Mouse (Mus musculus) myocyte (in vitro differentiated cells): ENCODE results near the gene Cxcl1. TPM values are rescaled to one million over a fixed set of nuclear protein-coding genes. Genes with fewer than 3 reads are reported as not detected.

Experiments used
- H3K27me3 ChIP-seq: one replicate; pipeline ENCODE4 v1.6.1; 2011; ENCODE audit not compliant: control insufficient read depth, insufficient read depth, insufficient read length
- H3K36me3 ChIP-seq: one replicate; pipeline ENCODE4 v1.6.1; 2011; ENCODE audit not compliant: control insufficient read depth, insufficient read depth
- H3K4me2 ChIP-seq: one replicate; pipeline ENCODE4 v1.6.1; 2011; ENCODE audit warnings: low read depth, control low read depth
- H3K4me3 ChIP-seq: one replicate; pipeline ENCODE4 v1.5.1; 2011; ENCODE audit warnings: mild to moderate bottlenecking, control low read depth, moderate library complexity
- H3K79me2 ChIP-seq: one replicate; pipeline ENCODE4 v1.6.1; 2011; ENCODE audit not compliant: control insufficient read depth, insufficient read depth
- H3ac ChIP-seq: one replicate; pipeline ENCODE4 v1.6.1; 2011; ENCODE audit not compliant: control insufficient read depth, insufficient read length
- CEBPB ChIP-seq: IDR thresholded peaks from 2 replicates; pipeline ENCODE4 v1.6.1; 2011; ENCODE audit warnings: mild to moderate bottlenecking, moderate library complexity; ENCODE audit not compliant: poor library complexity, insufficient read depth, severe bottlenecking
- E2F4 ChIP-seq: IDR thresholded peaks from one replicate; pipeline ENCODE4 v1.6.1; 2011; ENCODE audit warnings: mild to moderate bottlenecking, control low read depth, moderate library complexity; ENCODE audit not compliant: insufficient read depth
- MAX ChIP-seq: IDR thresholded peaks from one replicate; pipeline ENCODE4 v1.6.1; 2011; ENCODE audit warnings: low read depth, mild to moderate bottlenecking, control low read depth
- MYOD1 ChIP-seq, 3 experiments: IDR thresholded peaks; one replicate each; pipeline ENCODE4 v1.6.1; 2011; ENCODE audit warnings: control low read depth in 2 of 3, low read depth in 2 of 3, mild to moderate bottlenecking in 2 of 3, moderate library complexity in 1 of 3; ENCODE audit not compliant: insufficient read length in 2 of 3, control insufficient read depth in 1 of 3
- MYOG ChIP-seq, 3 experiments: IDR thresholded peaks; one replicate each; pipeline ENCODE4 v1.6.1; 2011; ENCODE audit warnings: control low read depth in 2 of 3, low read depth in 2 of 3, mild to moderate bottlenecking in 2 of 3; ENCODE audit not compliant: insufficient read length in 2 of 3, control insufficient read depth in 1 of 3, insufficient read depth in 1 of 3
- POLR2A ChIP-seq: IDR thresholded peaks from one replicate; pipeline ENCODE4 v1.6.1; 2011; ENCODE audit warnings: low read depth, mild to moderate bottlenecking, control low read depth, moderate library complexity; ENCODE audit not compliant: insufficient read length
- POLR2AphosphoS2 ChIP-seq: IDR thresholded peaks from one replicate; pipeline ENCODE4 v1.6.1; 2011; ENCODE audit warnings: low read depth, control low read depth; ENCODE audit not compliant: insufficient read length
- REST ChIP-seq: IDR thresholded peaks from one replicate; pipeline ENCODE4 v1.6.1; 2011; ENCODE audit warnings: mild to moderate bottlenecking, control low read depth, moderate library complexity; ENCODE audit not compliant: insufficient read depth, insufficient read length
- SRF ChIP-seq: IDR thresholded peaks from one replicate; pipeline ENCODE4 v1.6.1; 2011; ENCODE audit warnings: low read depth; ENCODE audit not compliant: control insufficient read depth, insufficient read length
- TCF12 ChIP-seq: IDR thresholded peaks from one replicate; pipeline ENCODE4 v1.6.1; 2011; ENCODE audit warnings: mild to moderate bottlenecking, control low read depth; ENCODE audit not compliant: poor library complexity, insufficient read depth, severe bottlenecking
- TCF3 ChIP-seq: IDR thresholded peaks from one replicate; pipeline ENCODE4 v1.6.1; 2011; ENCODE audit warnings: low read depth, control low read depth; ENCODE audit not compliant: insufficient read length
- USF1 ChIP-seq: IDR thresholded peaks from one replicate; pipeline ENCODE4 v1.6.1; 2011; ENCODE audit warnings: low read depth, mild to moderate bottlenecking, control low read depth, moderate library complexity
- polyA plus RNA-seq: library from polyadenylated mRNA; unstranded; fragments of >200 nt; fragmentation: generic; extraction: Trizol; gene quantifications from one replicate; pipeline ENCODE4 v1.2.1, GENCODE M21; 2012; ENCODE audit warnings: missing spikeins

Gene Cxcl1
- polyA plus RNA-seq, 1 experiment: 0.90 TPM

DNA sequence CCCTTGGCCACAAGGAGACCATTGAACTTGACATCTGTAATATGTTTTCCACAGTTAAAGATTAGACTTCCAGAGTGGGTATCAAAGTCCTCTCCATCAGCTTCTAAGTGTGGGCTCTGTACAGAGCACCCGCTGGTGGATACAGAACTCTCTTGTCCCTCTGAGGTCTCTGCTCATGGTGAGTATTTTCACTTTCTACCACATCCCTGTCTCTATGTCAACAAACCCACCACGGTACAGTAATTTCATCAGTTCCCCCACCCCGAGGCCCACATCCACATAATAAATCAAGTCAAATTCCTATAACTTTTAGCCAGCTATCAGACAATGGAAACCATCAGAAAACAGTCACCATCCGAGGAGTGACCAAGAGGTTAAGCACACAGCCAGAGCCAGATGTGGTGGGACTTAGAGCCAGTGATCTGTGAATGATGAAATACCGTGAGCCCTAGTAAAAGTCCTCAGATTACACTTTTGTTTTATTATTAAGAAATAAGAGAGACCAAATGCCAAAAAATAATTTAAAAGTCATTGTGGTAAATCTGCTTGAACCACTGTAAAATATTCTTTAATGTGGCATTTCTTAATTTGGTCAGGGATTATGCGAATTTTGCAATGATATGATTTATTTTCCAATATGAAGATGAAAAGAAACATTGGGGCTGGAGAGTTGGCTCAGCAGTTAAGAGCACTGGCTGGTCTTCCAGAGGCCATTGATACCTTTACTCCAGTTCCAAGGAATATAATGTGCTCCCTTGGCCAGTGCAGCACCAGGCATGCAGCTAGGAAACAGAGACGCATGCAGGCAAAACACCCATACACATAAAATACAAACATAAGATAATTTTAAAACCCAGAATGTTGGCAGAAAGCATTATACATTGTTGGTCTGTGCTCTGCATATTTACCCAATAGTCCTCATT, 35.5 kb upstream of the Cxcl1 start:
- H3K79me2 ChIP-seq: no peaks in the 10 kb centered on the region
- H3K4me2 ChIP-seq: no peak overlapping the region
- H3K4me3 ChIP-seq: no peak overlapping the region
- no peak overlapping the region for H3ac ChIP-seq
- no peaks in the 10 kb centered on the region for H3K36me3 ChIP-seq
- H3K27me3 ChIP-seq: no peaks in the 10 kb centered on the region
- TF ChIP-seq MYOG (IDR thresholded peaks at IDR 0.05; ENCODE audit: control insufficient read depth in 1 of 3, insufficient read depth in 1 of 3, insufficient read length in 2 of 3, low read depth in 2 of 3) (no peak), USF1 (no peak), SRF (no peak), REST (no peak), CEBPB (no peak), MAX (no peak), E2F4 (no peak), POLR2AphosphoS2 (no peak), TCF12 (no peak), TCF3 (no peak), MYOD1 (IDR thresholded peaks at IDR 0.05; ENCODE audit: control insufficient read depth in 1 of 3, insufficient read length in 2 of 3, low read depth in 2 of 3) (no peak), POLR2A (no peak)

DNA sequence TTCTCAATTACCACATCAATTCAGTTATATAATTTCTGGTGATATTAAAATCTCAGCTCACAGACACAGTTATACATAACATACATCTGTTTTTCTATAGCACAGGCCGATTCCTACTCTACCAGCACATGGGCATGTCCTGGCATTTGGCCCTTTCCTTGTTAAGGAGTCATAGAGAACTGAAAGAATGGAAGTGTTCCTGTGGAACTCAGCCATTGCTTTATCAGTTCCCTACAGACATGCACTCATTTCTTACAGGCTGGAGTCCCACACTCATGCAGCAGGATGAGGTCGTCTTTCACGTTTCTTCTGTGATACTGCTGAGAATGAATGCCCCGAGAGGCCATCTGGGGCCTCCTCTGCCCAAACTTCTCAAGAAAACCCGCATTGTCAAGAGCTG, 33.6 kb upstream of the Cxcl1 start:
- H3K4me2 ChIP-seq: no peak overlapping the region
- H3K79me2 ChIP-seq: no peaks in the 10 kb centered on the region
- H3ac ChIP-seq: no peak overlapping the region
- H3K4me3 ChIP-seq: no peak overlapping the region
- no peak for TF ChIP-seq SRF
- TF ChIP-seq MAX: no peak
- no peak for TF ChIP-seq MYOD1 (IDR thresholded peaks at IDR 0.05; ENCODE audit: control insufficient read depth in 1 of 3, insufficient read length in 2 of 3, low read depth in 2 of 3)
- no peak for TF ChIP-seq MYOG (IDR thresholded peaks at IDR 0.05; ENCODE audit: control insufficient read depth in 1 of 3, insufficient read depth in 1 of 3, insufficient read length in 2 of 3, low read depth in 2 of 3)
- no peak for TF ChIP-seq TCF3
- TF ChIP-seq E2F4: no peak
- no peak for TF ChIP-seq POLR2A
- no peak for TF ChIP-seq CEBPB
- TF ChIP-seq POLR2AphosphoS2: no peak
- TF ChIP-seq REST: no peak
- TF ChIP-seq USF1: no peak
- TF ChIP-seq TCF12: no peak
- H3K27me3 ChIP-seq: no peaks in the 10 kb centered on the region
- H3K36me3 ChIP-seq: no peaks in the 10 kb centered on the region

DNA sequence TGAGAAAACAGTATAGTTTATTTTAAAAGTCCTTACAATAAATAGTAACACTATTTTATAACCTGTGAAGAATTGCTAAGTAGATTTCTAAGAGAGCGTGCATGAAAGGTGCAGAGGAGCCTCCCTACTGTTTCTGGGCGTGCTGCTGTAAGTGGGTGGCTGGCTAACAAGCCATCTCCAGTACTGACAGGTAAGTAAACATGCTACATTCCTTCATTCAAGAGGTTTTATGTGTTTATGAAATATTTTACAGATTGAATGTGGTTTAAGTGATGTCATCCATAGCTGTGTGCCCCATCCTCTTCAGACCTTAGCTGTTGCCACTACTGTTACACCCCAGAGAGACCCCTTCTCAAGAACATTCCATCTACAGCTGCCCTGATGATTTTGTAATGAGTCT, 32.6 kb upstream of the Cxcl1 start:
- TF ChIP-seq POLR2AphosphoS2 (no peak), CEBPB (no peak), REST (no peak), TCF3 (no peak), MYOG (IDR thresholded peaks at IDR 0.05; ENCODE audit: control insufficient read depth in 1 of 3, insufficient read depth in 1 of 3, insufficient read length in 2 of 3, low read depth in 2 of 3) (no peak), E2F4 (no peak), SRF (no peak), POLR2A (no peak), USF1 (no peak), MYOD1 (IDR thresholded peaks at IDR 0.05; ENCODE audit: control insufficient read depth in 1 of 3, insufficient read length in 2 of 3, low read depth in 2 of 3) (no peak), MAX (no peak)
- no peak overlapping the region for H3K4me3 ChIP-seq

DNA sequence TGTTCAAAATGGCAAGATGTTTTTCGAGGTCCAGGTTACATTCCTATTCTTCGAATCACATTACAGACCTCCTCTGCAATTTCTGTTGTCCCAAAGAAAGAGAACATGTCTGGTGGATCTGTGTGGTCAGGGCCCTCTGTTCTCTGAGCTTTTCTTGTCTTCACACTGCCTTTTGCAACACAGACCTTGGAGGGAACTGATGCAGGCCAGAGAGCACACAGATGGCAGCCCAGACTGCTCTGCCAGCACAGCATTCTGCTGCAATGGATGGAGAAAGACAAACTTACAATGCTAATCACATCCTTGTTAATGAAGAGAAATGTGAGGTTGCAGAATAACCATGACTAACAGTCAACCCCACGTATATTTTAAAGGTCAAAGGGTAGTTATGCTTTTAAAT, 32.0 kb upstream of the Cxcl1 start:
- Histone ChIP-seq H3K79me2 (no peaks in the 10 kb centered on the region), H3K4me2 (no peak overlapping the region), H3K27me3 (no peaks in the 10 kb centered on the region), H3K4me3 (no peak overlapping the region), H3ac (no peak overlapping the region), H3K36me3 (no peaks in the 10 kb centered on the region)
- no peak for TF ChIP-seq MAX
- TF ChIP-seq E2F4: no peak
- TF ChIP-seq SRF: no peak
- TF ChIP-seq MYOD1 (IDR thresholded peaks at IDR 0.05; ENCODE audit: control insufficient read depth in 1 of 3, insufficient read length in 2 of 3, low read depth in 2 of 3): no peak
- no peak for TF ChIP-seq REST
- TF ChIP-seq POLR2A: no peak
- TF ChIP-seq CEBPB: no peak
- no peak for TF ChIP-seq USF1

More for the DNA sequence above, 32.6 kb upstream of the Cxcl1 start:
- no peaks in the 10 kb centered on the region for H3K79me2 ChIP-seq
- H3K36me3 ChIP-seq: no peaks in the 10 kb centered on the region
- no peaks in the 10 kb centered on the region for H3K27me3 ChIP-seq
- H3ac ChIP-seq: no peak overlapping the region
- H3K4me2 ChIP-seq: no peak overlapping the region
